Mouse (Mus musculus) cerebellum, adult 2 months (tissue): Measurements from ENCODE around the gene Itih3.

Experiments
- CTCF ChIP-seq: fragments of 200-500 bp; IDR thresholded peaks from 2 replicates; pipeline ENCODE4 v1.5.1; 2011; ENCODE audit warnings: low read depth, mild to moderate bottlenecking, control low read depth, low read length, moderate library complexity, borderline replicate concordance; ENCODE audit not compliant: insufficient read depth
- POLR2A ChIP-seq: fragments of 200-500 bp; IDR thresholded peaks from 2 replicates; pipeline ENCODE4 v1.6.1; 2011; ENCODE audit warnings: low read length, control low read depth, borderline replicate concordance; ENCODE audit not compliant: insufficient read depth

GRCm38 (mm10) chr14:30869391-30869801 is 54.2 kb downstream of the Itih3 start:
- no peak for TF ChIP-seq POLR2A
- TF ChIP-seq CTCF: no peak
